Mouse (Mus musculus) testis, adult 2 months (tissue): ENCODE data around the gene Slc16a10.

Source experiments
- CTCF ChIP-seq: fragments of 200-500 bp; IDR thresholded peaks from 2 replicates; pipeline ENCODE4 v1.5.1; 2012; ENCODE audit warnings: low read depth, mild to moderate bottlenecking, inconsistent platforms, low read length, moderate library complexity; ENCODE audit not compliant: control insufficient read depth, insufficient read depth, insufficient replicate concordance
- POLR2A ChIP-seq: fragments of 200-500 bp; IDR thresholded peaks from 2 replicates; pipeline ENCODE4 v1.6.1; 2012; ENCODE audit warnings: low read depth, mild to moderate bottlenecking, inconsistent platforms, low read length, moderate library complexity; ENCODE audit not compliant: control insufficient read depth

DNA sequence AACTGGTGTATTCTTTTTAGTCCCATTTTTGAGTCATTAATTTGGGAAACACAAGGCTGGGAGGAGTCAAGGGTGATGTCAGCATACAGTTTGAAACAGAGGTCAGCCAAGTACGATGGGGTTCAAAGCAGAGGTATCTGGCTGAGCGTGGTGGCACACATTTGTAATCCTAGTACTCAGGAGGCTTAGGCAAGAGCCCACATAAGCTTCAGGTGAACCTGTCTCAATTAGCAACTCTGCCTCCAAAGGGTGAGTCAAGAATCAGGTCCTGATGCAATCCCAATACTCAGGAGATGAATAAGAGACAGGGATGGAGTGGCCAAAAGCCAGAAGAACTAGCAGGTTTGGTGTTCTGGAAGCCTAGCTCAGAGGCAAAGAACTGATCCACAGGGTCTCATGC lies 109.2 kb downstream of the Slc16a10 start:
- TF ChIP-seq POLR2A (no peak), CTCF (no peak)
